Mouse (Mus musculus) limb, embryonic 10.5 days (tissue): ENCODE measurements around the gene Ubac2. TPM values are rescaled to one million over a fixed set of nuclear protein-coding genes. Genes with fewer than 3 reads are reported as not detected.

Source experiments
- DNase-seq: peaks from one replicate; pipeline ENCODE4 v3.0.0-alpha.2; 2017; ENCODE audit warnings: low spot score
- H3K27ac ChIP-seq: fragments of 300-500 bp; sonication (generic); 2 replicates; pipeline ENCODE4 v1.5.1; 2016; ENCODE audit warnings: mild to moderate bottlenecking
- H3K27me3 ChIP-seq: fragments of 300-500 bp; sonication (generic); 2 replicates; pipeline ENCODE4 v1.6.1; 2016; ENCODE audit warnings: low read depth, mild to moderate bottlenecking; ENCODE audit not compliant: poor library complexity, severe bottlenecking
- H3K36me3 ChIP-seq: fragments of 300-500 bp; sonication (generic); 2 replicates; pipeline ENCODE4 v1.6.1; 2016; ENCODE audit warnings: mild to moderate bottlenecking, moderate library complexity
- H3K4me1 ChIP-seq: fragments of 300-500 bp; sonication (generic); 2 replicates; pipeline ENCODE4 v1.6.1; 2016
- H3K4me3 ChIP-seq: fragments of 300-500 bp; sonication (generic); 2 replicates; pipeline ENCODE4 v1.5.1; 2016; ENCODE audit warnings: mild to moderate bottlenecking, moderate library complexity
- H3K9me3 ChIP-seq: fragments of 300-500 bp; sonication (generic); replicated peaks from 2 replicates; pipeline ENCODE4 v1.6.1; 2016; ENCODE audit warnings: mild to moderate bottlenecking
- WGBS: fragments of 180-500 bp; shearing (Covaris S2); methylation state at CpG from one replicate; pipeline ENCODE4 v1.1.7; 2016; 5-methylcytosine and 5-hydroxymethylcytosine counted together
- polyA plus RNA-seq: library from polyadenylated mRNA; unstranded; fragments of >200 nt; fragmentation: Nextera tagmentation; extraction: Ambion mirVana; gene quantifications from 2 replicates; pipeline ENCODE4 v1.2.1, GENCODE M21; 2016

Gene Ubac2
- polyA plus RNA-seq, 1 experiment from 2014 or later: 73.4 TPM

DNA sequence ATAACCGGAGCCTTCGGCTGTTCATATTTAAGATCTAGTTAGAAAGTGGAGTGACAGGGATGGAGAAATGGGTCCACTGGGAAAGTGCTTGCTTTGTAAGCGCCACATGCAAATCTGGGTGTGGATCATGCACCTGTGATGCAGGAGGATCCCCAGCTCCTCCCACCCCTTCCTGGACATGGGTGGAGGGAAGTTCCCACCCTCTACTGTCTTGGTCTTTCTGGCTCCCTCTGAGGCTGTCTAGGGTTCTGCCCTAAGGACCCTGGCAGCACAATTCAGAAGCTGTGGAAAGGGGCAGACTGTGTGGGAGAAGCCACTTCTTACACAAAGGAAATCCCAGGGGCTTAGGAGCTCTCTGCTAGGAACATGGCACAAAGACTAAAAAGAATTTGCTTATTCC lies 53.2 kb downstream of the Ubac2 start:
- Histone ChIP-seq H3K27ac (no peak overlapping the region), H3K27me3 (no peaks in the 10 kb centered on the region), H3K36me3 (peaks cover 22% of the 10 kb centered on the region), H3K9me3 (no peaks in the 10 kb centered on the region), H3K4me3 (no peak overlapping the region), H3K4me1 (no peaks in the 10 kb centered on the region)
- 96% methylated on average over 3 of the region's 3 CpGs for WGBS
- no peak for DNase-seq

DNA sequence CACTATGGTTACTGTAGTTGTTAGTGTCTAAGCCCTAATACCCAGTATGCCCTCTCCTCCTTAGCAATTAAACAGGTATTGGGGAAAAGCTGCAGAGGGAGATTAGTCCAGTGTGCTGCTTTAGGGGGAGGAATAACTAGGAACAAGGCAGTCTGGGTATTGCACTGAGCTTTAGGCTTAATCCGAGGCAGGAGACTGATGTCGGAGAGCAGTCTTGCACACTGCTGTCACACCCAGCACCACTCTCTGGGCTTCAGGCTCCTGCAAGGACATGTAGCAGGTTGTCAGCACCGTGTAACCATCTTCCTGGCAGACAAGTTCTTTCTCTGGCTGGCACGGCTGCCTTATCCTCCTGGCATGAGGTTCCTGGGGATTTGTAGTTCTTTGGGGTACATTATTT lies 53.8 kb downstream of the Ubac2 start:
- no peaks in the 10 kb centered on the region for H3K27me3 ChIP-seq
- H3K27ac ChIP-seq: no peak overlapping the region
- no peaks in the 10 kb centered on the region for H3K9me3 ChIP-seq
- WGBS: 90% methylated on average over 4 of the region's 4 CpGs
- H3K4me1 ChIP-seq: no peaks in the 10 kb centered on the region
- peaks cover 22% of the 10 kb centered on the region for H3K36me3 ChIP-seq
- no peak overlapping the region for H3K4me3 ChIP-seq
- no peak for DNase-seq

DNA sequence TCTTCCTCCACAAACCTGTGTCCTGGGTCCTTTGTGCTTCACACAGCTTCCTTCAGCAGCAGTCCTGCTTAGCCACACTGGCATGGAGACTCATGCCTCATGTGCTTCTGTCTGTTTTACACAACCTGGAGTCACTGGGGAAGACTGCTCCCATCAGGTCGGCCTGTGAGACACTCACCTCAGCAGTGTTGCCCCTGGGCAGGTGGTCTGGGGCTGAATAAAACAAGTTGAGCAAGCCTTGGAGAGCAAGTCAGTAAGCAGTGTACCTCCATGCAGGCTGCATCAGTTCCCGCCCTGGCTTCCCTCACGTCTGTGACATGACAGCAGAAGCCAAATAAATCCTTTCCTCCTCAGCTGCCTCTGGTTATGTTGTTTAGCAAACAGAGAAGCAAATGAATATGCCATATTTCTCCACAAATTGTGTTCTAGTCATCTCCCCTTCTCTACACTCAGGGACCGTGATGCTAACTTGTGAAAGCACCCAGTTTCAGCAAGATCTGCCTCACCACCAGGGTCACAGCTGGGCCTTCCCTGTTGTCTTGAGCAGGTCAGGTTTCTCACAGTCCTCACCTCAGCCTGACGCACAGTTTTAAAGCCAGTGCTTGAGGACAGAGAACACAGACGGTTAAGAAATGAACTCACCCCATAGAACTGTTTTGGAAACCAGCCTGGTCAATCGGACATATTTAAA lies 55.6 kb downstream of the Ubac2 start:
- 92% methylated on average over 7 of the region's 7 CpGs for WGBS
- Histone ChIP-seq H3K27me3 (no peaks in the 10 kb centered on the region), H3K36me3 (peaks cover 22% of the 10 kb centered on the region), H3K27ac (no peak overlapping the region), H3K4me1 (no peaks in the 10 kb centered on the region), H3K9me3 (no peaks in the 10 kb centered on the region), H3K4me3 (no peak overlapping the region)
- peak; percentile 21 for DNase-seq

DNA sequence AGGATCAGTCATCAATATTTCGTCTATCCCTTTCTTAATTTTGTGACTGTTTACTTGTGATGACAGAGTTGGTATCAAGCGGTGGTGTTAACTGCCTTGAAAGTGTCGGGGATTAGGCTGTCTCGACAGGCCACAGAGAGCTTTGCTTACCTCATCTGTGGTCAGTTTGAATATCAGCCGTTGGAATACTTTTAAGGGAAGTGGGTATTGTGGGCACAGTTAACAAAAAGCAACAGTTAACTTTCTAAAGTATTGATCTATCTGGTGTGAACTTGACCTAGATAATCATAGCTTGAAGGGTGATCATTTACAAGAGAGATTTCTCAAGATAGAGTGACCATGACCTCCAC lies 56.2 kb downstream of the Ubac2 start:
- Histone ChIP-seq H3K9me3 (no peaks in the 10 kb centered on the region), H3K36me3 (peaks cover 22% of the 10 kb centered on the region), H3K4me1 (no peaks in the 10 kb centered on the region), H3K27ac (no peak overlapping the region), H3K4me3 (no peak overlapping the region), H3K27me3 (no peaks in the 10 kb centered on the region)
- DNase-seq: no peak
- 93% methylated on average over 5 of the region's 5 CpGs for WGBS

DNA sequence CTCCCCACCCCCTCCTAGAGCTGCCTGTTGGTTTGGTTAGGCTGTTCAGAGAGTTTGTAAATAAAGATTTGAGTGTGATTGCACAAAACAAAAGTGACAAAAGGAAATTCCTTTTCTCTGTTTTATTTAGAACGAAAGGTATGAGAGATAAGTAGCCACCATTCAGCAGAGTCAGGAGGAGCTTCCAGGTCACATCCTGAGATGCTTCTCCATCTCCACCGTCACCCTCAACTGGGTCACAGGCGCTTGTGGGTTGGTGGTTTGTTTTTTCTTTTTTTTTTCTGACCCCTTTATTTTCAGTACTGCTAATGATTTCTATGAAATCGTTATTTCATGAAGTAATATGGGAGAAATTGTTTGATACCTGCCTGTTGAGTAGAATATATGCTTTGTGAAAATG lies 57.9 kb downstream of the Ubac2 start:
- WGBS: 92% methylated on average over 4 of the region's 4 CpGs
- no peak overlapping the region for H3K27ac ChIP-seq
- no peaks in the 10 kb centered on the region for H3K27me3 ChIP-seq
- no peak overlapping the region for H3K4me3 ChIP-seq
- no peaks in the 10 kb centered on the region for H3K9me3 ChIP-seq
- peaks cover 24% of the 10 kb centered on the region for H3K36me3 ChIP-seq
- H3K4me1 ChIP-seq: no peaks in the 10 kb centered on the region
- DNase-seq: no peak

DNA sequence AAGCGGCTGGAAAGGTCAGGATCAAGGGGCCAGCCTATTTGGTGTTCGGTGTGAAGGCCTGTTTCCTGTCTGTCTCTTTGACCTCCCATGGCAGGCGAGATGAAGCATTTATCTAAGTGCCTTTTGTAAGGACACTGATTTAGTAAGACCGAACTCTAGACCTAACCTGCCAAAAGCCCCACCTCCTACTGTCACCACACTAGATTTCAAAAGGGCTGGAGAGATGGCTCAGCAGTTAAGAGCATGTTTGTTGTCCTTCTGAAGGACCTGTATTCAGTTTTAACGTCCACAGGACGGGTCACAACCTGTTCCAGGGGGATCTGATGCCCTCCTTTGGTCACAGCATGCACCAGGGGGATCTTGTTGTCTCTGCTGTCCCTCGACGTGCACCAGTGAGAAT lies 58.4 kb downstream of the Ubac2 start:
- H3K27me3 ChIP-seq: no peaks in the 10 kb centered on the region
- no peaks in the 10 kb centered on the region for H3K9me3 ChIP-seq
- no peak overlapping the region for H3K27ac ChIP-seq
- peaks cover 24% of the 10 kb centered on the region for H3K36me3 ChIP-seq
- WGBS: 84% methylated on average over 8 of the region's 8 CpGs
- no peak overlapping the region for H3K4me3 ChIP-seq
- DNase-seq: peak; percentile 21
- H3K4me1 ChIP-seq: no peaks in the 10 kb centered on the region

DNA sequence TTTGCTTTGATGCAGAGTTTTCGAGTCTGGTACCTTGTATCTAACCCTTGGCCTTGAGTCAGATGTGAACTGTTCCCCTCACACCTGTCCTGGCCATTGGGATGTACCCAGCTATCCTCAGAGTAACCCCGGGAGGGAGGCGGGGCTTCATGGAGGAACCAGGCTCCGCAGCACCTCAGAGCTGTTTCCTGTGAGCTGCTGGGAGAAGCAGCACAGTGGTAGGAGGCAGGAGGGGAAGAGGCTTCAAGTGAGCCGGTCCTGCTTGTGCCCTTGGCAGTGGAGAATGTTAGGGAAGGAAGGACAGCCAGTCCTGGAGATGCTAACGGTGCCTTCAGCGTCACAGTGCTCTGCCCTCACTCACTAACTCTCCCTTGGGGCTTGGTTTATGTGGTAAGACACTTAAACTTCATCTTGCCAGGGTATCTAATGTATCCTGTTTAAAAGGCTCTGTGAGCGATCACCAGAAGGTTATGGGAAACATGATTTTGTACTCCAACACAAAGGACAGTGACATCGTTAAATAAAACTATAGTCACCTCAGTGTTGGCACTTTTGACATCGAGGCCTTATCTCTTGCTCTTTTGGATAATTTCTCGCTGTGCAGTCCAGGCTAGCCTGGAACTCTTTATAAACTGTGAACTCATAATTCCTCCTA lies 59.3 kb downstream of the Ubac2 start:
- no peaks in the 10 kb centered on the region for H3K4me1 ChIP-seq
- no peaks in the 10 kb centered on the region for H3K27me3 ChIP-seq
- peaks cover 24% of the 10 kb centered on the region for H3K36me3 ChIP-seq
- H3K27ac ChIP-seq: no peak overlapping the region
- 88% methylated on average over 11 of the region's 11 CpGs for WGBS
- H3K4me3 ChIP-seq: no peak overlapping the region
- H3K9me3 ChIP-seq: no peaks in the 10 kb centered on the region
- DNase-seq: peak; percentile 19

DNA sequence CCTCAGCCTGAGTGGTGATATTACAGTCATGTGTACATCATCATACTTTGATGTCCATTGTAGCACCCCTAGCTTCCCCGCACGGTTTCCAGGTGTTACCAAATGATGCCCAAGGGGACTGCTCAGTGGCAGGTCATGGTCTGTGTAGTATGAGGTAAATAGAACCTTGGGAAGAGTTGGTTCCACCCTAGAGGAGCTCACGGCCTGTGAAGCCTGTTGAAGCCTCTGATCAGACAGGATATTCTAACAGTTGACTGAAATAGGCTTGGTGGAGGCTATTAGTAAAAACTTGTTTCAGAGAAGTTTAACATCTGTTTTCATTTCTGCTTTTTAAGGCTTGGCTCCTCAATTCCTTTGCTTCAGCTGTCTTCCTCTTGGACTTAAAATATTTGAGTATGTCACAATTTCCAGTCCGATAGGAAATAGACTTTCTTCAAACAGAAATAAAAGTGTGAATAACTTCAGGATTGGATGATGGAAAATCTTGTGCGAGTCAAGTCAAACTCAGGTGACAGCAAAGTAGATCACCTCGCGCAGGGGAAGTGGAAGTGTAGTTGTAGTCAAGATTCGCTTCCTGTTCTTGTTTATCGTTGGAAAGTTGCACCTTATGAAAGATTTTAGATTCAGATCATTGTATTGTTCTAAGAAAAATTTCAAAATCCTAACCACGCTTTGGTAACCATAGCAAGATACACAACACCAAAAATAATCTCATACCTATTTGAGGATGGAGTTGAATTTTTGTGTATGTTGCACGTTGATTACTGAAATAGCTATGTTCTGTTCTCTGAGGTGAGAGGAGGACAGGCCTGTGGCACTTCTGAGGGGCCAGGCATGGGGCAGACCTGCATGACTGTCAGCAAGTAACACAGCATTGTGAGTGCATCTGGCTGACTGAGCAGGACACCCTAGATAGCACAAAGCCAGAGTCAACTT lies 60.1 kb downstream of the Ubac2 start:
- H3K9me3 ChIP-seq: no peaks in the 10 kb centered on the region
- peaks cover 23% of the 10 kb centered on the region for H3K36me3 ChIP-seq
- no peak overlapping the region for H3K27ac ChIP-seq
- H3K27me3 ChIP-seq: no peaks in the 10 kb centered on the region
- H3K4me1 ChIP-seq: no peaks in the 10 kb centered on the region
- peak; percentile 25 for DNase-seq
- WGBS: 94% methylated on average over 11 of the region's 11 CpGs
- H3K4me3 ChIP-seq: no peak overlapping the region

DNA sequence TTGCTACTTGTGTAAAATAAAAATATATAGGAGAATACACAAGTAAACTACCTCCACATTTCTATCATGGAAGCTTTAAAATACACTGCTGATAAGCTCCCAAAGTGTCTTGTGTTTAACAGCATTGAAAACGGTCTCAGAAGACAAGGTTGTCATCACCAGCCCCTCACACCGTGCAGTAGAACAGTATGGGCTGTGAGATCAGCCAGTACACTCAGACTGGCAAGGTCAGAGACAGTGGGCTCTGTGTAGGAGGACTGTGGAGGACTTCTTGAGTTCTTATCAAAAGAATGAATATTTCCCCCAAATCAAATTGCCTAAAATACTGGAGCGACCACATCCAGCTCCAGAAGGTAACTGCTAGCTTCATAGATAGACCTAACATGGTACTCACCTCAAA lies 61.2 kb downstream of the Ubac2 start:
- H3K9me3 ChIP-seq: no peaks in the 10 kb centered on the region
- no peak overlapping the region for H3K27ac ChIP-seq
- no peaks in the 10 kb centered on the region for H3K4me1 ChIP-seq
- DNase-seq: no peak
- H3K4me3 ChIP-seq: no peak overlapping the region
- H3K27me3 ChIP-seq: no peaks in the 10 kb centered on the region
- H3K36me3 ChIP-seq: peaks cover 13% of the 10 kb centered on the region
- 93% methylated on average over 3 of the region's 3 CpGs for WGBS

DNA sequence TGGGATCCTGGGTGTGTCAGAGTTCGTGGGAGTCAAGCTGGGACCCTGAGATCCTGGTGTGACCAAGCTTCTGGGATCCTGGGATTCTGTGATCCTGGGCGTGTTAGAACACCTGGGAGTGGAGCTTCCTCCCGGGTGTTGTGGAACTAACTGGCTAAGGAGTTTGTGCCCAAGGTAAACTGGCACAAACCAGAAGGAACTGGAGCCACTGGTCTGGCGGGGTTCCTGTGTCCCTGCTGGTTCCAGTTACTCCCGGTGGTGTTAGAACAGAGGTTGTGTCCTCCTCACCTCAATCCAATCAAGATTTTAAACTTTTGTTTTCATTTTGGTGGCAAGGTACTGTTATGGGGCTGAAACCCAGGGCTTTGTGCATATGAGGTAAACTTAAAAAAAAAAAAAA lies 67.7 kb downstream of the Ubac2 start:
- H3K27ac ChIP-seq: no peak overlapping the region
- no peaks in the 10 kb centered on the region for H3K36me3 ChIP-seq
- peaks cover 2% of the 10 kb centered on the region; the same call in 1 of the 2 replicates for H3K4me1 ChIP-seq
- H3K4me3 ChIP-seq: no peak overlapping the region
- WGBS: 79% methylated on average over 5 of the region's 5 CpGs
- DNase-seq: peak; percentile 26
- H3K9me3 ChIP-seq: no peaks in the 10 kb centered on the region
- no peaks in the 10 kb centered on the region for H3K27me3 ChIP-seq

DNA sequence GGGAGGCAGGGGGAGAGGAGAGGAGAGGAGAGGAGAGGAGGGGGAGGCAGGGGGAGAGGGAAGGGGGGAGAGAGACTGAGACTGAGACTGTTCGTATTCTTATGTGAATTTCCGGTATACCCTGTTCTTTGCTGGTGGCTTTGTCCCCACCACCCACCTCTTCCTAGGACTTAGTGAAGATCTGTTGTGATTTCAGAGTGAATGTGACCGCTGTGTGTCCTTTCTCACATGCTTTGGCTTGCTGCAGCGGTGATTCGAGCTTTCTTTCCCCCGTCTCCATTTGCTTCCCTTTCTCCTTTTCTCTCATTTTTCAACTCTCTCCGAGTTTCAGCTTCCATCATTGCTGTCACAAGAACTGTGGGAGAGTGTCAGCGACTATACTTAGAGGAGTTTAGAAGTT lies 68.3 kb downstream of the Ubac2 start:
- Histone ChIP-seq H3K27me3 (no peaks in the 10 kb centered on the region), H3K4me1 (peaks cover 2% of the 10 kb centered on the region; the same call in 1 of the 2 replicates), H3K27ac (no peak overlapping the region), H3K36me3 (no peaks in the 10 kb centered on the region), H3K4me3 (no peak overlapping the region), H3K9me3 (no peaks in the 10 kb centered on the region)
- WGBS: 81% methylated on average over 8 of the region's 8 CpGs
- DNase-seq: peak; percentile 26

DNA sequence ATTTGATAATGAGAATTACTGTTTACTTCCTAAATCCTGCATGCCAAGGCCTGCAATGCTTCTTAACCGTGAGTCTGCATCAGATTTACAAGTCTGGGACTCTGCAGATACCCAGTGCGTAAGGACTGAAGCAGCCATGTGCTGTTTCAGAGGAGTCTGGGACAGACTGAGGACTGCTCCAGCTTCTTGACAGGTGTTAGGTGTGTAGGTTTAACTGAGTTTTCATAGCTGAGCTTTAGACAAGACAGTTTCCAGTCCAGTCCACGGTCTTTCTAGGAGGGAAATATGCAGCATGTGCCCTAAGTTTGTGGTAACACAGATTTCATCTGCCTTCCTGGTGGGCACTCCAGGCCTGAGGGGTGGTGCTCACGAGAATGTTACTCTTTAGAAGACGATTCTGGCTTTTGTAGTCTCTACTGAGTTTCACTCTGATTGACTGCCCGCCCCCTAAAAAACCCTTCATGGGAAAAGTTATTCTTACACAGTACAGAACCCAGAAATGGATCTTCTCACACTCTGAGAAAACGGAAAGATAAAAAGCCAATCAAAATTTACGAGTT lies 68.9 kb downstream of the Ubac2 start:
- Histone ChIP-seq H3K9me3 (no peaks in the 10 kb centered on the region), H3K4me3 (no peak overlapping the region), H3K27ac (no peak overlapping the region), H3K27me3 (no peaks in the 10 kb centered on the region), H3K36me3 (no peaks in the 10 kb centered on the region), H3K4me1 (peaks cover 2% of the 10 kb centered on the region; the same call in 1 of the 2 replicates)
- peak; percentile 18 for DNase-seq
- WGBS: 83% methylated on average over 8 of the region's 8 CpGs

DNA sequence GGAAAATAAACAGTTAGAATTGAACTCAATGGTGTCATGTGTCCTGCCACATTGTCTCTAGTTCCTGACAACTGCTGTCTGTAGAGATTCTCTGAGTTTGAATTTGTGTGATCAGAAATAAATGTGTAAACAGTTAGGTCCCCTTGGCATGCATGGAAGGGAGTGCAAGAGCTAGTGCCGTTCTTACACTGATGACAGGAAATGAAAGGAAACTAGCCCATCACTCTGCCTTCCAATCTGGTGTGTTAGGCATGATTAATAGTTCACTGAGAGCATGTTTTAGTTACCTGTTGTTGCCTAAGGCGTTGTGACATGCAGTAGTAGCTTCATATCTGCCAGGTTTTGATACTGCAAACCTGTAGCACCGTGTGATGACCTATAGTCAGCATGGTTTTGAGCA lies 69.5 kb downstream of the Ubac2 start:
- 87% methylated on average over 3 of the region's 3 CpGs for WGBS
- H3K4me3 ChIP-seq: no peak overlapping the region
- DNase-seq: no peak
- peaks cover 2% of the 10 kb centered on the region; the same call in 1 of the 2 replicates for H3K4me1 ChIP-seq
- H3K36me3 ChIP-seq: no peaks in the 10 kb centered on the region
- H3K9me3 ChIP-seq: no peaks in the 10 kb centered on the region
- no peak overlapping the region for H3K27ac ChIP-seq
- no peaks in the 10 kb centered on the region for H3K27me3 ChIP-seq
